Mouse (Mus musculus) T-cell, adult 2 months (primary cell): ENCODE results near the gene Npas4.
"Not testable (repeated sequence)": the region's sequence is repeated elsewhere in the genome, so short reads cannot be mapped to it uniquely, and the experiment has no call there.

ENCODE experiments used
- DNase-seq: peaks from one replicate; pipeline ENCODE4 v3.0.0; 2022; ENCODE audit warnings: low spot score

Gene Npas4

GRCm38 (mm10) chr19:4992904-4993303 is 2.8 kb upstream of the Npas4 start:
- peak; percentile 22 for DNase-seq

GRCm38 (mm10) chr19:4992371-4992770 is 2.3 kb upstream of the Npas4 start:
- DNase-seq = no peak

GRCm38 (mm10) chr19:4990716-4991115 is 600 bp upstream of the Npas4 start:
- DNase-seq = no peak

GRCm38 (mm10) chr19:4989434-4990255 is 471 bp downstream of the Npas4 start:
- no peak for DNase-seq

GRCm38 (mm10) chr19:4989013-4989412 is 1.1 kb downstream of the Npas4 start:
- DNase-seq = peak; percentile 46

GRCm38 (mm10) chr19:4981767-4982166 is 8.3 kb downstream of the Npas4 start:
- peak; percentile 53 for DNase-seq

- DNase-seq = peak; percentile 26
Observed at GRCm38 (mm10) chr19:4968236-4968635, 21.9 kb downstream of the Npas4 start.

GRCm38 (mm10) chr19:4961928-4962601 is 28.1 kb downstream of the Npas4 start, which contains the start of gene Mrpl11:
TSS of gene Mrpl11 (plus strand) at chr19:4962147.
- peak; percentile 89 for DNase-seq

GRCm38 (mm10) chr19:4948641-4949040 is 41.5 kb downstream of the Npas4 start:
- not testable (repeated sequence) for DNase-seq

- no peak for DNase-seq
Observed at GRCm38 (mm10) chr19:4945540-4945939, 44.6 kb downstream of the Npas4 start.

GRCm38 (mm10) chr19:4943253-4943588 is 46.9 kb downstream of the Npas4 start:
- DNase-seq = no peak

GRCm38 (mm10) chr19:4942551-4943252 is 47.4 kb downstream of the Npas4 start, which contains the start of gene Peli3:
TSS of gene Peli3 (minus strand) at chr19:4943127.
- DNase-seq = peak; percentile 73

GRCm38 (mm10) chr19:4937444-4938310 is 52.4 kb downstream of the Npas4 start:
- DNase-seq = no peak

GRCm38 (mm10) chr19:4936896-4937295 is 53.2 kb downstream of the Npas4 start:
- DNase-seq = no peak
